Mouse (Mus musculus): ENCODE results near the gene Lactbl1.
A peak's percentile ranks its signal among the peaks of the same experiment; 100 is the strongest.

Gene Lactbl1

GRCm38 (mm10) chr4:136688113-136688512 is 65.7 kb downstream of the Lactbl1 start:
- DNase-seq, result peak; percentile 12

All from thymus, postnatal 25 days (tissue).